Mouse (Mus musculus): ENCODE data around the gene Rnls. TPM values are rescaled to one million over a fixed set of nuclear protein-coding genes. Genes with fewer than 3 reads are reported as not detected.
A peak's percentile ranks its signal among the peaks of the same experiment; 100 is the strongest.

The Rnls gene
- polyA plus RNA-seq, 1 experiment from 2014 or later, result 7.7 TPM

- Histone ChIP-seq H3K9me3 (ENCODE audit: control insufficient read depth, low read length) (no peaks in the 10 kb centered on the region), H3K36me3 (ENCODE audit: control insufficient read depth, insufficient read depth, low read length) (no peaks in the 10 kb centered on the region), H3K27me3 (replicated peaks; ENCODE audit: control insufficient read depth, insufficient read depth, low read length) (no peaks in the 10 kb centered on the region), H3K27ac (ENCODE audit: low read length) (no peak overlapping the region), H3K4me2 (ENCODE audit: low read depth, low read length) (no peak overlapping the region), H3K4me3 (ENCODE audit: low read length) (no peak overlapping the region), H3K4me1 (ENCODE audit: control insufficient read depth, insufficient read depth, low read length) (no peaks in the 10 kb centered on the region), H3K9ac (ENCODE audit: low read depth, low read length) (no peak overlapping the region)
- 58% methylated on average over 4 of the region's 4 CpGs for WGBS
- ATAC-seq, result no peak
Measured at GRCm38 (mm10) chr19:33326706-33327641, 65.1 kb downstream of the Rnls start.

DNA sequence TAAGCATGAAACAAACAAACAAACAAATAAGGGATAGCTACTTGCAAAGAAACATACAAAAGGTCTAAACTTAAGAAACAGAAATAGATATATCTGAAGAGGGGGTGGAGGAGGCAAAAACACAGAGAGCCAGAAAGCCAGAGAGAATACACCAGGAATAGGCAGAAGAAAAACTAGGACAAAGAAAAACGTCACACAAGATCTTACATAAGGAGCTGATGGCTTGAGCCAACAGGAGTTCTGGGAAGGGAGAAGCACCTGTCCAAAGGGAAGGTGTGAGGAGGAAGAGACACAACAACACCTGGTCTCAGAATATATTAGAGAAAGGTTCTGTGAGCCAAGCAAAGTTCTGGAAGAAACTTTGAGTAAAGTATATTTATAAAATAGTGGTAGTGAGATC lies 73.3 kb downstream of the Rnls start:
- WGBS, result 54% methylated on average over 1 of the region's 1 CpGs
- H3K4me2 ChIP-seq (ENCODE audit: low read depth, low read length), result no peak overlapping the region
- no peaks in the 10 kb centered on the region for H3K9me3 ChIP-seq (ENCODE audit: control insufficient read depth, low read length)
- no peaks in the 10 kb centered on the region for H3K27me3 ChIP-seq (replicated peaks; ENCODE audit: control insufficient read depth, insufficient read depth, low read length)
- ATAC-seq, result no peak
- no peak overlapping the region for H3K9ac ChIP-seq (ENCODE audit: low read depth, low read length)
- H3K27ac ChIP-seq (ENCODE audit: low read length), result no peak overlapping the region
- H3K36me3 ChIP-seq (ENCODE audit: control insufficient read depth, insufficient read depth, low read length), result no peaks in the 10 kb centered on the region
- no peaks in the 10 kb centered on the region for H3K4me1 ChIP-seq (ENCODE audit: control insufficient read depth, insufficient read depth, low read length)
- H3K4me3 ChIP-seq (ENCODE audit: low read length), result no peak overlapping the region

- ATAC-seq, result no peak
- Histone ChIP-seq H3K4me3 (ENCODE audit: low read length) (no peak overlapping the region), H3K4me2 (ENCODE audit: low read depth, low read length) (no peak overlapping the region), H3K4me1 (ENCODE audit: control insufficient read depth, insufficient read depth, low read length) (no peaks in the 10 kb centered on the region), H3K9me3 (ENCODE audit: control insufficient read depth, low read length) (no peaks in the 10 kb centered on the region), H3K27me3 (replicated peaks; ENCODE audit: control insufficient read depth, insufficient read depth, low read length) (no peaks in the 10 kb centered on the region), H3K27ac (ENCODE audit: low read length) (no peak overlapping the region), H3K9ac (ENCODE audit: low read depth, low read length) (no peak overlapping the region), H3K36me3 (ENCODE audit: control insufficient read depth, insufficient read depth, low read length) (no peaks in the 10 kb centered on the region)
- 66% methylated on average over 4 of the region's 4 CpGs for WGBS
Measured at GRCm38 (mm10) chr19:33317130-33317529, 75.0 kb downstream of the Rnls start.

DNA sequence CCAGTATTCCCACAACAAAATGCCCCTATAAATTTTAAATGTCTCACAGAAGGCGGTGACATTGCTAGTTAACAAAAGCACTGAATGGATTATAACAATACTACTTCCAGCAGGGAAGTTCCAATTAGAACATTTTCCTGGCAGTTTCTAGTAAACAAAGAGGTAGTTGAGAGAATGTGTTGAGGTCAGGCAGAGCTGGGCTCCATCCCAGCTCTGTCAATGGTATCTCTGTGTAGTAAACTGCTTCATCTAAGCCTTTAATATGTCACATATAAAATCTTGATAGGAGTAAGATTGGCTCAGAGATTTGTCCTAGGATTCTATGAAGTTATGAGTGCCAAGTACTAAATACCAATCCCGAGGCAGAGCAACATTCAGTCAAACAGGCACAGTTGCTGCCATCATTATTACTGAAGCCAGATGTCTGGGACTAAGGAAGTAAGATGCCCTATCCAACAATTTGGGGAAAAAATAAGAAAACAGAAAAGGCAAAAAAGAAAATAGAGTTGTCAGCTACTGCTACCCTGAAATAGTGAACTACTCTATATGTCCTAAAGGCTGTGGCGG lies 92.3 kb downstream of the Rnls start:
- no peaks in the 10 kb centered on the region for H3K27me3 ChIP-seq (replicated peaks; ENCODE audit: control insufficient read depth, insufficient read depth, low read length)
- no peak overlapping the region for H3K4me3 ChIP-seq (ENCODE audit: low read length)
- 58% methylated on average over 3 of the region's 3 CpGs for whole genome bisulfite sequencing
- no peaks in the 10 kb centered on the region for H3K36me3 ChIP-seq (ENCODE audit: control insufficient read depth, insufficient read depth, low read length)
- no peaks in the 10 kb centered on the region for H3K9me3 ChIP-seq (ENCODE audit: control insufficient read depth, low read length)
- H3K4me1 ChIP-seq (ENCODE audit: control insufficient read depth, insufficient read depth, low read length), result no peaks in the 10 kb centered on the region; the same call in 1 of the 2 replicates
- H3K9ac ChIP-seq (ENCODE audit: low read depth, low read length), result no peak overlapping the region
- no peak for ATAC-seq
- no peak overlapping the region for H3K27ac ChIP-seq (ENCODE audit: low read length)
- H3K4me2 ChIP-seq (ENCODE audit: low read depth, low read length), result no peak overlapping the region

GRCm38 (mm10) chr19:33296338-33296737 lies 95.8 kb downstream of the Rnls start:
- ATAC-seq, result no peak
- H3K4me2 ChIP-seq (ENCODE audit: low read depth, low read length), result no peak overlapping the region
- no peaks in the 10 kb centered on the region; the same call in 1 of the 2 replicates for H3K4me1 ChIP-seq (ENCODE audit: control insufficient read depth, insufficient read depth, low read length)
- 58% methylated on average over 2 of the region's 2 CpGs for WGBS
- no peaks in the 10 kb centered on the region for H3K36me3 ChIP-seq (ENCODE audit: control insufficient read depth, insufficient read depth, low read length)
- no peaks in the 10 kb centered on the region for H3K27me3 ChIP-seq (replicated peaks; ENCODE audit: control insufficient read depth, insufficient read depth, low read length)
- no peak overlapping the region for H3K4me3 ChIP-seq (ENCODE audit: low read length)
- no peak overlapping the region for H3K9ac ChIP-seq (ENCODE audit: low read depth, low read length)
- no peaks in the 10 kb centered on the region for H3K9me3 ChIP-seq (ENCODE audit: control insufficient read depth, low read length)
- H3K27ac ChIP-seq (ENCODE audit: low read length), result no peak overlapping the region

GRCm38 (mm10) chr19:33282985-33283384 lies 109.1 kb downstream of the Rnls start:
- Histone ChIP-seq H3K9me3 (ENCODE audit: control insufficient read depth, low read length) (no peaks in the 10 kb centered on the region), H3K9ac (ENCODE audit: low read depth, low read length) (no peak overlapping the region), H3K4me1 (ENCODE audit: control insufficient read depth, insufficient read depth, low read length) (no peaks in the 10 kb centered on the region), H3K4me2 (ENCODE audit: low read depth, low read length) (no peak overlapping the region), H3K27me3 (replicated peaks; ENCODE audit: control insufficient read depth, insufficient read depth, low read length) (no peaks in the 10 kb centered on the region), H3K36me3 (ENCODE audit: control insufficient read depth, insufficient read depth, low read length) (no peaks in the 10 kb centered on the region), H3K27ac (ENCODE audit: low read length) (no peak overlapping the region), H3K4me3 (ENCODE audit: low read length) (no peak overlapping the region)
- ATAC-seq, result no peak
- 49% methylated on average over 3 of the region's 3 CpGs for WGBS

DNA sequence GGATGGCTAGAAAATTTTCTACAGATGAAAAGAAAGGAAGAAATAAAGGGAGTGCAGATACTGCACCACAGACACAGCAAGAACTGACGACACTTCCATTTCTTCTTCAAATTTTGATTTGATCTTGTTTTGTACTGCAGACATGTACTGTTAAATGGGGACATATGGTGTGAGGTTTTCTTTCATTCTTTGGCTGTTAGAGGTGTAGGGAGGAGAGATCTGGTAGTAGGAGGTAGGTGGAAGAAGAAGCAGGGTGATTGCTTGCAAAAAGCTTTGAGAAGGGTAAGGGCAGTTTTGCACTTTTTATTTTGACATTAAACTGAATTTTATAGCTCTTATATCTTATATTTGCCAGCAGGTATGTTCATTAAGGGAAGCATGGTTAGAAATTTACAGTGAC lies 115.7 kb downstream of the Rnls start:
- H3K36me3 ChIP-seq (ENCODE audit: control insufficient read depth, insufficient read depth, low read length), result no peaks in the 10 kb centered on the region
- WGBS, result 89% methylated on average over 1 of the region's 1 CpGs
- H3K4me1 ChIP-seq (ENCODE audit: control insufficient read depth, insufficient read depth, low read length), result no peaks in the 10 kb centered on the region
- no peaks in the 10 kb centered on the region for H3K9me3 ChIP-seq (ENCODE audit: control insufficient read depth, low read length)
- ATAC-seq, result no peak
- H3K27ac ChIP-seq (ENCODE audit: low read length), result no peak overlapping the region
- no peak overlapping the region for H3K4me3 ChIP-seq (ENCODE audit: low read length)
- H3K4me2 ChIP-seq (ENCODE audit: low read depth, low read length), result no peak overlapping the region
- H3K9ac ChIP-seq (ENCODE audit: low read depth, low read length), result no peak overlapping the region
- no peaks in the 10 kb centered on the region for H3K27me3 ChIP-seq (replicated peaks; ENCODE audit: control insufficient read depth, insufficient read depth, low read length)

- ATAC-seq, result no peak
- H3K9me3 ChIP-seq (ENCODE audit: control insufficient read depth, low read length), result no peaks in the 10 kb centered on the region
- 97% methylated on average over 1 of the region's 1 CpGs for WGBS
- H3K27ac ChIP-seq (ENCODE audit: low read length), result no peak overlapping the region
- H3K4me2 ChIP-seq (ENCODE audit: low read depth, low read length), result no peak overlapping the region
- H3K4me1 ChIP-seq (ENCODE audit: control insufficient read depth, insufficient read depth, low read length), result no peaks in the 10 kb centered on the region
- H3K4me3 ChIP-seq (ENCODE audit: low read length), result no peak overlapping the region
- H3K9ac ChIP-seq (ENCODE audit: low read depth, low read length), result no peak overlapping the region
- no peaks in the 10 kb centered on the region for H3K36me3 ChIP-seq (ENCODE audit: control insufficient read depth, insufficient read depth, low read length)
- H3K27me3 ChIP-seq (replicated peaks; ENCODE audit: control insufficient read depth, insufficient read depth, low read length), result no peaks in the 10 kb centered on the region
Measured at GRCm38 (mm10) chr19:33273676-33274075, 118.4 kb downstream of the Rnls start.

GRCm38 (mm10) chr19:33271571-33271970 lies 120.5 kb downstream of the Rnls start:
- Histone ChIP-seq H3K4me1 (ENCODE audit: control insufficient read depth, insufficient read depth, low read length) (no peaks in the 10 kb centered on the region), H3K36me3 (ENCODE audit: control insufficient read depth, insufficient read depth, low read length) (no peaks in the 10 kb centered on the region), H3K27me3 (replicated peaks; ENCODE audit: control insufficient read depth, insufficient read depth, low read length) (no peaks in the 10 kb centered on the region), H3K27ac (ENCODE audit: low read length) (no peak overlapping the region), H3K4me3 (ENCODE audit: low read length) (no peak overlapping the region), H3K9me3 (ENCODE audit: control insufficient read depth, low read length) (no peaks in the 10 kb centered on the region), H3K4me2 (ENCODE audit: low read depth, low read length) (no peak overlapping the region), H3K9ac (ENCODE audit: low read depth, low read length) (no peak overlapping the region)
- ATAC-seq, result peak; percentile 71
- 43% methylated on average over 2 of the region's 2 CpGs for WGBS
